Mouse (Mus musculus) MEL (cell line): Measurements from ENCODE around the gene Usp54. TPM values are rescaled to one million over a fixed set of nuclear protein-coding genes. Genes with fewer than 3 reads are reported as not detected.
A peak's percentile ranks its signal among the peaks of the same experiment; 100 is the strongest.
"Not testable (repeated sequence)": the region's sequence is repeated elsewhere in the genome, so short reads cannot be mapped to it uniquely, and the experiment has no call there.

Experiments used
- DNase-seq: peaks from one replicate; pipeline ENCODE4 v3.0.0; 2011; ENCODE audit warnings: low read depth, low spot score
- H3K27ac ChIP-seq: 2 replicates; pipeline ENCODE4 v1.5.1; 2012; ENCODE audit warnings: low read depth, mild to moderate bottlenecking, control low read depth, low read length, moderate library complexity; ENCODE audit not compliant: control insufficient read depth
- H3K27me3 ChIP-seq, 2 experiments: fragments of 150-350 bp in 1 of 2; sonication (generic) in 1 of 2; 2 replicates each; pipeline ENCODE4 v1.6.1; 2012; ENCODE audit warnings: low read length in 2 of 2, mild to moderate bottlenecking in 2 of 2, improper control_type of control experiment in 1 of 2, moderate library complexity in 1 of 2; ENCODE audit not compliant: insufficient read depth in 2 of 2, control insufficient read depth in 1 of 2
- H3K36me3 ChIP-seq, 2 experiments: 2 replicates each; pipeline ENCODE4 v1.6.1; 2012 to 2014; ENCODE audit warnings: low read length in 2 of 2, improper control_type of control experiment in 1 of 2, inconsistent platforms in 1 of 2, mild to moderate bottlenecking in 1 of 2; ENCODE audit not compliant: insufficient read depth in 2 of 2, control insufficient read depth in 1 of 2
- H3K4me1 ChIP-seq, 2 experiments: fragments of 150-350 bp in 1 of 2; sonication (generic) in 1 of 2; 2 replicates each; pipeline ENCODE4 v1.6.1; 2012; ENCODE audit warnings: low read length in 2 of 2, improper control_type of control experiment in 1 of 2, mild to moderate bottlenecking in 1 of 2; ENCODE audit not compliant: insufficient read depth in 2 of 2, control insufficient read depth in 1 of 2
- H3K4me3 ChIP-seq, 2 experiments: fragments of 150-350 bp in 1 of 2; sonication (generic) in 1 of 2; 2 replicates each; pipeline ENCODE4 v1.5.1; 2012; ENCODE audit warnings: low read depth in 2 of 2, low read length in 2 of 2, mild to moderate bottlenecking in 2 of 2, moderate library complexity in 2 of 2, control low read depth in 1 of 2, improper control_type of control experiment in 1 of 2; ENCODE audit not compliant: control insufficient read depth in 1 of 2, insufficient read depth in 1 of 2
- H3K79me2 ChIP-seq: 2 replicates; pipeline ENCODE4 v1.6.1; 2012; ENCODE audit warnings: mild to moderate bottlenecking, low read length, moderate library complexity; ENCODE audit not compliant: control insufficient read depth, poor library complexity, insufficient read depth
- H3K9ac ChIP-seq: 2 replicates; pipeline ENCODE4 v1.6.1; 2012; ENCODE audit warnings: low read depth, mild to moderate bottlenecking, control low read depth, low read length, moderate library complexity; ENCODE audit not compliant: control insufficient read depth, poor library complexity, severe bottlenecking
- H3K9me3 ChIP-seq: fragments of 150-350 bp; sonication (generic); replicated peaks from 2 replicates; pipeline ENCODE4 v1.6.1; 2012; ENCODE audit warnings: mild to moderate bottlenecking, low read length, improper control_type of control experiment, moderate library complexity; ENCODE audit not compliant: insufficient read depth
- BHLHE40 ChIP-seq: IDR thresholded peaks from 2 replicates; pipeline ENCODE4 v1.6.1; 2012; ENCODE audit warnings: low read depth, mild to moderate bottlenecking, inconsistent platforms, low read length, improper control_type of control experiment, borderline replicate concordance
- CTCF ChIP-seq, 3 experiments: IDR thresholded peaks in 2 of 3; conservative IDR thresholded peaks in 1 of 3; 2 replicates each; pipeline ENCODE4 v1.5.1; 2011 to 2012; ENCODE audit warnings: low read length in 3 of 3, low read depth in 2 of 3, mild to moderate bottlenecking in 2 of 3, improper control_type of control experiment in 1 of 3, inconsistent platforms in 1 of 3, mixed read lengths in 1 of 3, moderate library complexity in 1 of 3; ENCODE audit not compliant: control insufficient read depth in 1 of 3, insufficient read depth in 1 of 3, poor library complexity in 1 of 3, severe bottlenecking in 1 of 3
- E2F4 ChIP-seq: IDR thresholded peaks from 2 replicates; pipeline ENCODE4 v1.6.1; 2011; ENCODE audit warnings: low read depth, low read length, improper control_type of control experiment, borderline replicate concordance
- ELF1 ChIP-seq: IDR thresholded peaks from 2 replicates; pipeline ENCODE4 v1.6.1; 2014; ENCODE audit warnings: low read depth, mild to moderate bottlenecking, inconsistent platforms, low read length, improper control_type of control experiment, moderate library complexity
- EP300 ChIP-seq, 2 experiments: IDR thresholded peaks; 2 replicates each; pipeline ENCODE4 v1.6.1; 2011; ENCODE audit warnings: improper control_type of control experiment in 2 of 2, low read length in 2 of 2, low read depth in 1 of 2, mild to moderate bottlenecking in 1 of 2
- GABPA ChIP-seq: IDR thresholded peaks from 2 replicates; pipeline ENCODE4 v1.6.1; 2012; ENCODE audit warnings: low read depth, mild to moderate bottlenecking, inconsistent platforms, low read length, improper control_type of control experiment, moderate library complexity
- GATA1 ChIP-seq: IDR thresholded peaks from 2 replicates; pipeline ENCODE4 v1.6.1; 2011; ENCODE audit warnings: low read depth, low read length, improper control_type of control experiment
- HCFC1 ChIP-seq: IDR thresholded peaks from 2 replicates; pipeline ENCODE4 v1.6.1; 2012; ENCODE audit warnings: low read depth, mild to moderate bottlenecking, inconsistent platforms, low read length, improper control_type of control experiment, moderate library complexity
- JUND ChIP-seq: IDR thresholded peaks from 2 replicates; pipeline ENCODE4 v1.6.1; 2011; ENCODE audit warnings: low read depth, mild to moderate bottlenecking, improper control_type of control experiment, low read length
- MAFK ChIP-seq: IDR thresholded peaks from 2 replicates; pipeline ENCODE4 v1.6.1; 2011; ENCODE audit warnings: low read depth, mild to moderate bottlenecking, low read length, improper control_type of control experiment, borderline replicate concordance
- POLR2A ChIP-seq, 2 experiments: IDR thresholded peaks; 2 replicates each; pipeline ENCODE4 v1.6.1; 2011 to 2012; ENCODE audit warnings: low read length in 2 of 2, mild to moderate bottlenecking in 2 of 2, control low read depth in 1 of 2, improper control_type of control experiment in 1 of 2, low read depth in 1 of 2, moderate library complexity in 1 of 2; ENCODE audit not compliant: control insufficient read depth in 1 of 2, insufficient read depth in 1 of 2, poor library complexity in 1 of 2
- POLR2AphosphoS2 ChIP-seq: IDR thresholded peaks from 2 replicates; pipeline ENCODE4 v1.6.1; 2011; ENCODE audit warnings: low read length, improper control_type of control experiment
- RAD21 ChIP-seq: IDR thresholded peaks from 2 replicates; pipeline ENCODE4 v1.6.1; 2011; ENCODE audit warnings: mild to moderate bottlenecking, low read depth, low read length, improper control_type of control experiment
- RCOR1 ChIP-seq: IDR thresholded peaks from 2 replicates; pipeline ENCODE4 v1.6.1; 2012; ENCODE audit warnings: low read depth, mild to moderate bottlenecking, inconsistent platforms, low read length, improper control_type of control experiment
- SIN3A ChIP-seq: IDR thresholded peaks from 2 replicates; pipeline ENCODE4 v1.6.1; 2012; ENCODE audit warnings: low read length, improper control_type of control experiment, inconsistent platforms
- SMC3 ChIP-seq: IDR thresholded peaks from 2 replicates; pipeline ENCODE4 v1.6.1; 2011; ENCODE audit warnings: low read depth, low read length, improper control_type of control experiment
- TAL1 ChIP-seq: IDR thresholded peaks from 2 replicates; pipeline ENCODE4 v1.6.1; 2012; ENCODE audit warnings: mild to moderate bottlenecking, inconsistent platforms, low read length, moderate library complexity, mixed read lengths
- TBP ChIP-seq: IDR thresholded peaks from 2 replicates; pipeline ENCODE4 v1.8.0; 2011; ENCODE audit warnings: low read depth, low read length, improper control_type of control experiment
- ZC3H11A ChIP-seq: IDR thresholded peaks from 2 replicates; pipeline ENCODE4 v1.6.1; 2012; ENCODE audit warnings: low read depth, mild to moderate bottlenecking, inconsistent platforms, low read length, improper control_type of control experiment
- ZMIZ1 ChIP-seq: IDR thresholded peaks from 2 replicates; pipeline ENCODE4 v1.6.1; 2012; ENCODE audit warnings: low read depth, mild to moderate bottlenecking, inconsistent platforms, low read length, improper control_type of control experiment, moderate library complexity
- polyA plus RNA-seq, 2 experiments: library from polyadenylated mRNA; stranded (reverse) in 1 of 2; unstranded in 1 of 2; fragments of >175 nt in 1 of 2; fragments of >200 nt in 1 of 2; gene quantifications; 2 replicates each; pipeline versions ENCODE4 v1.2.1 to v1.2.4; 2012; ENCODE audit warnings: low replicate concordance in 2 of 2, low read depth in 1 of 2; ENCODE audit not compliant: insufficient read length in 2 of 2, insufficient read depth in 1 of 2, missing spikeins in 1 of 2
- total RNA-seq: library from RNA; depleted of rRNA; stranded (reverse); fragments of 300-350 nt; gene quantifications from 2 replicates; pipeline ENCODE4 v1.2.3, GENCODE M21; 2012

Gene Usp54
- total and polyA plus RNA-seq, 3 experiments: 1.5 to 2.6 TPM; not detected in 1

DNA sequence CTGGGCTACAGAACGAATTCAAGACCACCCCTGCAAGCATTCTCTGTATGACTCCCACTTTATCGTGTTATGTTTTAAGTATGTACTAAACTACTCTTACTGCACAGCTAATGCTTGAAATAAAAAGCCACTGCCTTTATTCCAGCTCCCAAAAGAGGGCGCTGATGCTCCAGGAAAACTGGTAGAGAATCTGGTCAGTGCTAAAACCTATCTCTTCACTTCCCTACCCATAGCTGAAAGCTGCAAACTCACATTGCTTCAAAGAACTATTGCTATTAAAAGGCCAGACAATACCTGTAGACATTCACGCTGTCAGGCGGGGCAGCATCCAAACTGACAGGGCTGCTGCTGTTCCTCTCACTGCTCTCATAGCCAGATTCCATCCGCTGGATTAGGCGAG is 64.7 kb downstream of the Usp54 start:
- H3K4me1 ChIP-seq: no peaks in the 10 kb centered on the region
- peak; percentile 82 for DNase-seq
- no peak overlapping the region for H3K27ac ChIP-seq
- no peaks in the 10 kb centered on the region for H3K36me3 ChIP-seq
- H3K27me3 ChIP-seq: no peaks in the 10 kb centered on the region
- no peak for TF ChIP-seq GABPA
- TF ChIP-seq SIN3A: peak; percentile 50
- TF ChIP-seq ELF1: 0 out of 2 replicates have a peak, but pooled peaks have one; percentile 30
- peak; percentile 97 for TF ChIP-seq SMC3
- TF ChIP-seq ZC3H11A: peak; percentile 97
- peak; percentile 100 for TF ChIP-seq RAD21
- peak; percentile 44; the same call in 1 of the 2 replicates for TF ChIP-seq HCFC1
- no peak for TF ChIP-seq BHLHE40
- TF ChIP-seq ZMIZ1: no peak
- TF ChIP-seq CTCF (IDR thresholded peaks at IDR 0.05 in 2 of 3, conservative IDR thresholded peaks at IDR 0.05 in 1 of 3; ENCODE audit: control insufficient read depth in 1 of 3, insufficient read depth in 1 of 3, low read depth in 2 of 3, low read length in 3 of 3, poor library complexity in 1 of 3, severe bottlenecking in 1 of 3): peak; percentile 60 to 99 (median 82)
- TF ChIP-seq POLR2AphosphoS2: no peak
- no peaks in the 10 kb centered on the region for H3K9me3 ChIP-seq
- H3K4me3 ChIP-seq: no peak overlapping the region
- no peak overlapping the region for H3K9ac ChIP-seq
- no peaks in the 10 kb centered on the region for H3K79me2 ChIP-seq

- H3K27me3 ChIP-seq, H3K36me3 ChIP-seq, H3K9ac ChIP-seq, H3K27ac ChIP-seq, H3K4me1 ChIP-seq, DNase-seq, H3K9me3 ChIP-seq, H3K4me3 ChIP-seq, H3K79me2 ChIP-seq: not testable (repeated sequence)
Observed at GRCm38 (mm10) chr14:20573196-20573595, 67.7 kb downstream of the Usp54 start.

DNA sequence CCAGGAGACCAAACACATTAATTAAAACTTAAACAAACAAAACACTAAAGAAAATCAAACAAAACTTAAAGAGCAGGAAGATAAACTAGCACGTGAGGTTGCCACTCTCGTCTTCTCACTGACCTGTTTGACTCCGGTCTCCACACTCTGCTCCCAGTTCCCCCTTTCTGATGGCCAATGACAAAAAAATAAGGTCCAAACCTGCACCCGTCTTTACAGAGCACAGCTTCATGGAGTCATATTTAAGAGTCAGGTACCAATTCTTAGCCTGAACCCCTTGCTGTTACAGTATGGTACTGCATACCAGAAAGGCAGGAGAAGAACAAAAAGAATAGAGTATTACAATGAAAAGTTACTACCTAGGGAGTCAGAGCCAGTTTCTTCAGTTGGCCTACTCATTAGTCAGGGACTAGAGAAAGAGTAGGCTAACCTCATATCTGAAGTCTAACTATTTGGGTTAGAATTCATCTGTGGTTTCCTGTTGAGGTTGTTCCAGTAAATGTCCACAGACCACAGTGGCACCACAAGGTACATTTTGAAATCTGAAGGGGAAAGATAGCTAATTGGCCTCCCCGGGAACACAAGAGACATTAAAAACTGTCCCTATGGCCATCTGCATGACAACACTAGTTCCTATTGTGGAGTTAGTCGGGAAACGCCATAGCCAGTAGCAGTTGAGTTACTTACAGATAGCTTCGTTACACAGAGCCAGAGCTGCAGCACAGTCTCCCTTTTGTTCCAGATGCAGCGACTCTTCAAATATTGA is 75.4 kb downstream of the Usp54 start:
- Histone ChIP-seq H3K36me3 (peaks cover 0 to 11% of the 10 kb centered on the region in 2 experiments; a peak in 2 of 4 replicates), H3K9ac (no peak overlapping the region), H3K27ac (no peak overlapping the region), H3K27me3 (no peaks in the 10 kb centered on the region), H3K79me2 (no peaks in the 10 kb centered on the region), H3K9me3 (no peaks in the 10 kb centered on the region), H3K4me1 (peaks cover 0 to 9% of the 10 kb centered on the region in 2 experiments; a peak in 3 of 4 replicates), H3K4me3 (no peak overlapping the region)
- TF ChIP-seq POLR2A (IDR thresholded peaks at IDR 0.05; ENCODE audit: control insufficient read depth in 1 of 2, insufficient read depth in 1 of 2, low read depth in 1 of 2, low read length in 2 of 2, poor library complexity in 1 of 2) (no peak), TAL1 (peak; percentile 65), MAFK (peak; percentile 75; the same call in 1 of the 2 replicates), E2F4 (no peak), JUND (no peak), GATA1 (peak; percentile 55; the same call in 1 of the 2 replicates), CTCF (IDR thresholded peaks at IDR 0.05 in 2 of 3, conservative IDR thresholded peaks at IDR 0.05 in 1 of 3; ENCODE audit: control insufficient read depth in 1 of 3, insufficient read depth in 1 of 3, low read depth in 2 of 3, low read length in 3 of 3, poor library complexity in 1 of 3, severe bottlenecking in 1 of 3) (0 out of 6 replicates have a peak, but pooled peaks of 1 of the 3 experiments have one; percentile 6), RCOR1 (peak; percentile 94), TBP (no peak), EP300 (IDR thresholded peaks at IDR 0.05; ENCODE audit: low read depth in 1 of 2, low read length in 2 of 2) (peak; percentile 60 to 75)
- DNase-seq: peak; percentile 71
